Mouse (Mus musculus) kidney, adult 10 weeks (tissue): ENCODE data around the gene Tmem95. TPM values are rescaled to one million over a fixed set of nuclear protein-coding genes. Genes with fewer than 3 reads are reported as not detected.

Experiments
- polyA plus RNA-seq: library from polyadenylated mRNA; stranded (reverse); fragments of 350-450 nt; fragmentation: Illumina TruSeq; extraction: RNeasy Lipid Tissue Mini Kit (QIAGEN cat#74804); gene quantifications from one replicate; pipeline ENCODE4 v1.2.3, GENCODE M21; 2014; ENCODE audit warnings: low read depth, low replicate concordance

Tmem95 gene
- polyA plus RNA-seq, result not detected

DNA sequence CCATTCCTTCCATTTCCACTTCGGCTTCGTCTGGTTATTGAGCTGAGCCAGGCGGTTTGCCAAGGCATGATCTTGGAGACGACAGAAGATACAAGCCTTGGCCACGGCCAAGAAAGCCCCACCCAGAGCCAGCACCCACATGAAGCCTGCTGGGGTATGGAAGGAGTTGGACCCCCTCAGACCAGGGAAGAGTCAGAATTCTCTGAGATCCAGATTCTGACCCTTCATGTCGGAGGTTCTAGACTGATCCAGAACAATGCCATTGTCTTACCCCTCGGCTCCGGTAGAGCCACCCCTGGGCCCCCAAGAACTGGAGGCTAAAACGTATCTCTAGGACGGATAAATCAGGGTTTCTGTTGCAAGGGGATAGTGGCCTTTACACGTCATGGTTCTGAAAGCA is at the start of gene Tmem95:
Tmem95 (minus strand) TSS at position 141 of the 400 bp plus-strand sequence.

DNA sequence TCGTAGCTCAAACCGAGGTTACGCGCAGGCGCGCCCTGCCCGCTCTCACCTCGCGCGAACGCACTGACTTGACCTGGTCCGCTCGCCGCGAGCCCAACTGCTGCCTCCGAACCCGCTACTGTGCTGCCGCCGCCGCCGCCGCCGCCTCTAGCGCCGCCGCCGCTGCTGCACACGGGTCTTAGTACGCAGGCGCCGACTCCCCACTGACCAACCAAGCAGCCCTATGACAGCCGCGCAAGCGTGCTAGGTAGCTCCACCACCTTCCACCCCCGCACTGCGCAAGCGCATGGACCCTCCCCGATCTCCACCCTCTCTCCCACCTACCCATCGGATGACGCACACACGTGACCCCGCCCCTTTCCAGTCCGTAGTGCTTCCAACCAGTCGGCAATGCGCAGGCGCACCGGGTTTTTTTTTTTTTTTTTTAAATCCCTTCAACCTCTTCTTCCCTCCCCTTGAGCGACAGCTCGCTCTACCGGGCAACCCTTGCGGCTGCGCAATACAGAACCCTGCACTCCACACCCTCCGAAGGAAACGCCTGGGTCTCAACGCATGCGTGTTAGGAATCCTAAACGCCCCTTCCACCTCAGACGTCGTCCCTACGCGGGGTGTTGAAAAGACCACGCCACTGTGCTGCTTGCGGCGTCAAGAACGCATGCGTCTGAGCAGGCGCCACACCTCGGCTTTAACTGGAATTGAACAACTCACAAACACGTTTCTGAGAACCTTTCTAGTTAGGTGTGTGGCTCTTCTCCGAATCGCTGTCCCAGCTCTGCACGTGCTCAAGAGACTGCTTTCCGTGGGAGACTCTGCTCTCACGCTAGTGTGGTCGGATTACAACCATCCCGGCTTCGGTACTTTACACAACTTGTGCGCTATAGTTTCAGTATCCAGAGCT is 43.5 kb upstream of the Tmem95 start, which contains the start of gene Eif5a:
Eif5a (minus strand) TSS at position 845 of the 898 bp plus-strand sequence.

DNA sequence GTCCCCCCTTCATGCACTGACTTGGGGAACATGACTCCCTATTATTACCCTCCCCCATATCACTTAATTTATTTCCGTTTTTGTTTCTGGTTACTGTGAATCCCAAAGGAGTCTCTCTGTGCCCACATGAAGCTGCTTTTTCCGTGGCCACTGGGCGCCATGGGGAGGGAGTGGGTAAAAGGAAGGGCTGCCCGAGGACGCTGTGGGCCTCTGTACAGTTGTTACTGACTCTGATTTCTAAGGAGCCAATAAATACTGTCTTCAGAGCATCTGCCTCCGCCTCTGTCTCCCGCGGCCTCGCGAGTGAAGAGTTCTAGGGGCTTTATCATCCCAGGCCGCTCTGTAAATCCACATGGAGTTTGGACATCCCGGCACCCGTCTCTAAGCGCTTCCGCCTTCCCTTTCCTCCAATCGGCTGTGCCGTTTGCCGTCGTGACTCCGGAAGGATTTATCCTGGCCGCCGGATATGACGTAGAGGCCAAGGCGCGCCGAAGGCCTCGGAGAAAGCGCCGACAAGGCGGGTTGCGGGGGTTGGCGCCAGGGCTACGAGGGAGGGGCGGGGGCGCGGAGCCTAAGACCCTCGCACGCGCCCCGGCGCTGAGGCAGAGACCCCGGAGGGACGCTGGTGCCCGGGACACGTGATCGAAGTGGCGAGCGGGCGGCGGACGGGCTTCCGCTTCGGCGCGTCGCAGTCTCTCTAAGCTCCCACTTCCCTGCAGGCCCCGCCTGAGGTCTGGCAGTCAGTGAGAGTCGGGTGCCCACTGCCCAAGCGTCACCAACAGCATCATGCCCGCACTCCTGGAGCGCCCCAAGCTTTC is 35.9 kb upstream of the Tmem95 start, which contains the start of gene Gps2:
Gps2 (plus strand) TSS at position 335 of the 818 bp plus-strand sequence.

DNA sequence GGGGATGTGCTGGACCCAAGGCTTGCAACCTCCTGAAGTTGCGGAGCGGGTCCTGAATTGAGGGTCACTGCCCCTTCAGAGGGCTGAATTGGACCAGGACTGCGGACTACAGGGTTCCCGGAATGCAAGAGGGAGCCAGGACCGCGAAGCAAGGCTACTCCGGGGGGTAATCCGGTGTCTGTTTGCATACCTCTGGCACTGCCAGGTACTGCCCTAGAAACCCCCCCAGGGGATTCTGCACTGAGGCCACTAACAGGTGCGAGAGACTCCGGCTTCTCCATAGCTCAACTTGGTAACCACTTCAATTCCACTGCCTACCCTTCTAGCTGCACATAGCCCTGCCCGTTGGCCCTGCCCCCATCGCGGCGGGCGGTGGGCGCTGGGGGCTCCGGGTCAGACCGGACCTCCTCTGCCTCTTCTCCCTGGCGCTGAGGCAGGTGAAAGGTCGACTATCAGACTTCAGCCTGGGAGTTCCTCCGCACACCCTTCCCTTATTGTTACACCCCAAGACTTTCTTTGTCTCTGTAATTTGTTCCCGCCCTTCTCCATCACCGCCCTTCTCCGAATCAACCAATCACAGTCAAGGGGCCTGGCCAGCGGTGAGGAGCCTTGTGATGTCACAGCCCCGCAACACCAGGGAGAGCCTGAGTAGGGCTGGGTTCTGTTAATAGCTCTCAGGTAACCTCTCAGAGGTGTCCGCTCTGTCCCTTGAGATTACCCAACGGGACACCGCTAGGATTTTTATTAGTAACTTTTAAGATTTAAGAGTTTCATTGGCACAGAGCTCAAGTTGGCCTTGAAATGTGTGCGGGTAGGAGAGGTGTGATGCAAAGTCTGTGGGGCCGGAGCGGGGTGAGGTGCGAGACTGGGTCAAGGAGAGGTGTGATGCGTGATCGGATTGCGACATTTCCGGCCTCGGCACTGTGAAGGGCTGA is 22.9 kb upstream of the Tmem95 start, which contains the start of the genes 2810408A11Rik and Neurl4:
2810408A11Rik (minus strand) TSS at position 517 of the 935 bp plus-strand sequence.
Neurl4 (plus strand) TSS at position 602 of the 935 bp plus-strand sequence.

DNA sequence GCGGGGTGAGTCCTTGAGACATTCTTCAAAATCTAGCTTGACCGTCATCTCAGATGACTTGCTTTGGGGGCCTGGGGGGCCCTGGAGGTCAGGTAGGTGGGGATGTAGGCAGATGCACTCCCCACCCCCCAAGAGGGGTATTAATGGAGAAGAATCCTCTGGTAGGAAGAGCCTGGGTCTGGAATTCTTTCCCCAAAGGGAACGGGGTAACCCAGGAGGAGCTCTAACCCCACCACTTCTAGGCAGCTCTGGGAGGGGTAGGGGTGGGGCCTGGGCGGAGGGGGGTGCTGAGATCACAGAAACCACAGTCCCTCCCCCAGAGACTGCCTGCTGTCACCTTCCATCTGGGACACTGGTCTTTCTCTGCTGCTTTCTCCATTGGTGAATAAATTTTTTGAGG is 17.5 kb upstream of the Tmem95 start, which contains the start of gene Acap1:
Acap1 (minus strand) TSS at position 249 of the 400 bp plus-strand sequence.

DNA sequence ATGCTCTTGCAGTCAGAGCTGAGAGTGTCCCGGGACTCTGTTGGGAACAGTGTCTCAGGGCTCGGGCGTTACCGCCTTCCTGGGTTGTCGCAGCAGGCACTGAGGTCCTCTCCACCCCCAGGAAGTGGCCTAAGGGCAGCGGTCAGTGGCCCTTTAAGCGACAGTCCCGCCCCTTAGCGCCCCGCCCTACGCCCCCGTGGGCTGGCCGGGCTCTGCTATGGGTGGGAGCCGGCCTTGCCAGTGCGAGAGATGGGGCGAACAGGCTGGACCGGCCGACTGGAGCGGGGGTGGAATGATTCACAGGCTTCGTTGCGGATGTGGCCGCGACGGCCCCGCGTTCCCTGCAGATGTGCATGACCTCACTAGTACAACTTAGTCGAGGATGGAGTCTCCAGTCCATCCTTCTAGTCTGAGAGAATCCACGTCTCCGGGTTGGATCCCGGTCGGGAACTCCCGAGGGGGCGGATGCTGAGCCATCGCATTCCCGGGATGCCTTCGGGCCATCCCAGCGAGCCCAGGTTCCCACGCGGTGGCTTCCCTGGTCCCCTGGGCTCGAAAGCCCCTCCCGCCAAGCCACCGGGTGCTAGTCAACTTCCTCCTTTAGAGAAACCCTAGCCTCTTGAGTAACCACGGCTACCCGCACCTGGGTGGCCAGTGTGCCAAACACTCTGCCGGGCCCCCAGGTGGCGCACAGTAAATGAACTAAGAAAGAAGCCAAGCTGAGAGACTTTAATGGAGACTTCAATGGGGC is 3.2 kb upstream of the Tmem95 start, which contains the start of gene Kctd11:
Kctd11 (minus strand) TSS at position 554 of the 751 bp plus-strand sequence.

DNA sequence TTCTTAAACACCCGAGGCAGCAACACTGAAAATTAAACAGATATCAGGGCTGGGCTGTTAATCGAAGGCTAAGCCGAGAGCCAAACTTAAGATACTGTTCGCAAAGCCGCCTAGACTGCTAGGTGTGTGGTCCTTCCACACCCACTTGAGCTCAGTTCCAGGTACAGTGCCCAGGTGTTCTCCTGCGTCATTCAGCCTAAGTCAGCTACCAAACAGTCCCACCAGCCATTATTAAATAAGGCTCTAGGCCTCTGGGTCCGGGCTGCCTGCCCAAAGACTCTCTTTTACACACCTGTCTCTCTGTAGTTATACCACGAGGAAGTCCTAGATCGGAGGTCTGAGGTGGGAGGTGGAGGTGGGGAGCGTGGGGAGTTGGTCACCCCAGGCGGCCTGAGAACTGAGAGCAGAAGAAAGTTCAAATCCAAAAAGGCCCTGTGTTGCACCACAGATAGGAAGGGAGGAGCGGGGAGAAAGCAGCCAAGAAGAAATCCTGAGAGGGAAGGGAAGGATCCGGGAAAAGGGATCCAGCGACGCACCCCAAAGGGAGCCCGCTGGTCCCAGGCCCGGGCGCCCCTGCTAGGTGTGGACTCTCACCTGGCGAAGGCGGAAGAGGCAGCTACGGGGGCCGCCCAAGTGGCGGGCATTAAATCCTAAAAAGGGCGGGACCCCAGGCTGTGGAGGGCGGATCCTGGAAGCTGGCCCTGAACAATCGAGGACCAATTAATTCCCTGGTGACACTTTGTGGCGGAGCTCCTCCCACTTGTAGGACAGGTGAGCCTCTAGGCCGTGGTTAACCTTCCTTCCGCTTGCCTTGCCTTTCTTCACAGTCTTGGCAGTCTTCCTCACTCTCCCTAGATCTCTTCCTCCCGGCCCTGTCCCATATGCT is 19.5 kb downstream of the Tmem95 start, which contains the start of gene Tnk1:
Tnk1 (minus strand) TSS at position 618 of the 886 bp plus-strand sequence.

DNA sequence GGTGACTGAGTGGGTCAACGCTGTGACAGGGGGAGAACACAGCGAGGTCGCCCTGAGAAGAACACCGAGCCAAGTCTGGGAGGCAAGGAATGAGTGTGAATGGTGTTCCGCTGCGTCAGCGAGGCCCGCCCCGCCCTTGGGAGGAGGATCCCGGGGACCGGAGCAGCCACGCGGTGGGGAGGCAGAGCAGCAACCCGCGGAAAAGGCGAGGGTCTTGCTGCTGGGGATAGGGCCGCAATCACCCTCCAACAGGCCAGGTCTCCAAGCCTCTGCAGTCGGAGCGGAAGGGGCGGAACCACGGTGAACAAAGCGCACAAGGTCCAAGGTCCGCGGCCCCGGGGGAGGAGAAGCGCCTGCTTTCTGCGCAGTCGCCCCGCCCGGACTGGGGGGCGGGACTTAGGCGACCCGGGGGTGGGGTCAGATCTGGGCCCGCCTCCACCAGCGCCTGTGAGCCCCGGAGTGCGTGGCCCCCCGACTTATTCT is 31.6 kb downstream of the Tmem95 start, which contains the start of gene Plscr3:
Plscr3 (plus strand) TSS at position 179 of the 483 bp plus-strand sequence.

DNA sequence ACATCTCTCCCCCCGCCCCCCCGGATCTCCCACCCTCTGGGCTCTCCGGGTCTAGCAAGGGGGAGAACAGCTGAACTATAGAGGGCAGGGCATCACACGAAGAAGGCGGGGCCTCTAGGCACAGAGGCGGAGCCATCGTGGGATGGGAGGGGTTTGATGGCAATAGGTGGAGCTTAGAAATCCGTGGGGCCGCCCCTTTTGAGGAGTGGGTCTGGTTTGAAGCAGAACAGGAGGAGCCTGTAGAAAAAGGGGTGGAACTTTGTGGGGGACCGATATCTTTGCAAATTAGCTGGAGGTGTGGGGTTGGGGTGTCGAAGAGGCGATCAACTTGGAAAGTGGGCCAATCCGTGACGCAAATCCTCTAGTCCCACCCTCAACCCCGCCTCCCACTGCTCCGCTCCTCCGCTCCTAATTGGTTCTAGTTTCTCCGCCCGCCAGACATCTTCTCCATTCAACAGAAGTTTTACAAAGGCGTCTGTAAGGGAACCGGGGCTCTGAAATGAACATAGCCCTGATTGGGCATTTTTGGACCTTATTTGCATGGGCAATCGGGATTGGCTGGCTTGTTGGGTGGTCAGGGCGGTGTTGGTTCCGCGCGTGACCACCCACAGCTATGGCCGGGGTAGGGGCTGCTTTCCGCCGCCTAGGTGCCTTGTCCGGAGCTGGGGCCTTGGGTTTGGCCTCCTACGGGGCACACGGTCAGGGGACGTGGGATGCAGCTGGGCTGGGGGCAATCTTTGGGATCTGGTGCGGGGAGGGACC is 39.7 kb downstream of the Tmem95 start, which contains the start of gene Tmem256:
Tmem256 (plus strand) TSS at position 563 of the 762 bp plus-strand sequence.

DNA sequence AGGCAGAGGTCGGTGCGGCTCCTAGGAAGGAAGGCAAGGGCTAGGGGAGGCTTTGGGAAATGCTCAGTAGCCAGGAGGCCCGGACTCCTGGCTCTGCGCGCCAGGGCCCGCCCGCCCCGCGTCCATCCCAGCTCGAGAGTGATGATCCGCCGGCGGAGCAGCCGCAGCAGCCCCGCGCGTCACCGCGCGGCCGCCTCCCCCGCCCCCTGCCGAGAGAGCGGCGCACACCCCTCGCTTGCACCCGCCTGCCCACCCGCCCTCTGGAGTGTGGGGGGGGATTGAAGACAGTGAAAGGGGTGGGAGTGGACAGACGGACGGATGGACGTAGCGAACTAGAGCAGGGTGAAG is 40.2 kb downstream of the Tmem95 start, which contains the start of gene Nlgn2:
Nlgn2 (minus strand) TSS at position 181 of the 348 bp plus-strand sequence.

Other genes with a start within 250 kb of the Tmem95 start
- gene Fxr2, start 245.0 kb downstream of the Tmem95 start, polyA plus RNA-seq, result 9.5 TPM
- not detected for gene Sox15, start 222.7 kb downstream of the Tmem95 start, polyA plus RNA-seq
- gene Mpdu1, start 215.4 kb downstream of the Tmem95 start, polyA plus RNA-seq, result 16.5 TPM
- gene Cd68, start 211.9 kb downstream of the Tmem95 start, polyA plus RNA-seq, result 1.3 TPM
- 371 TPM for gene Eif4a1, start 205.6 kb downstream of the Tmem95 start, polyA plus RNA-seq
- gene Senp3, start 195.9 kb downstream of the Tmem95 start, polyA plus RNA-seq, result 58.9 TPM
- 5.9 TPM for gene Tnfsf13, start 192.2 kb downstream of the Tmem95 start, polyA plus RNA-seq
- gene Tnfsf12, start 182.2 kb downstream of the Tmem95 start, polyA plus RNA-seq, result 2.4 TPM
- gene Tnfsfm13, start 181.9 kb downstream of the Tmem95 start, polyA plus RNA-seq, result 1.1 TPM
- 20.8 TPM for gene Polr2a, start 119.4 kb downstream of the Tmem95 start, polyA plus RNA-seq
- not detected for gene Slc35g3, start 116.0 kb downstream of the Tmem95 start, polyA plus RNA-seq
- 16.5 TPM for gene Zbtb4, start 112.1 kb downstream of the Tmem95 start, polyA plus RNA-seq
- gene Chrnb1, start 82.1 kb downstream of the Tmem95 start, polyA plus RNA-seq, result 3.2 TPM
- 3.0 TPM for gene Fgf11, start 76.2 kb downstream of the Tmem95 start, polyA plus RNA-seq
- gene Tmem102, start 72.4 kb downstream of the Tmem95 start, polyA plus RNA-seq, result 6.4 TPM
- not detected for gene Gm39566, start 62.7 kb downstream of the Tmem95 start, polyA plus RNA-seq
- not detected for gene Spem2, start 59.6 kb downstream of the Tmem95 start, polyA plus RNA-seq
- gene Spem1, start 55.8 kb downstream of the Tmem95 start, polyA plus RNA-seq, result not detected
- 0.20 TPM for gene Nlgn2, start 40.2 kb downstream of the Tmem95 start, polyA plus RNA-seq
- 42.3 TPM for gene Tmem256, start 39.5 kb downstream of the Tmem95 start, polyA plus RNA-seq
- 0.77 TPM for gene Plscr3, start 31.6 kb downstream of the Tmem95 start, polyA plus RNA-seq
- gene Tnk1, start 19.3 kb downstream of the Tmem95 start, polyA plus RNA-seq, result 1.4 TPM
- gene Kctd11, start 3.4 kb upstream of the Tmem95 start, polyA plus RNA-seq, result 2.0 TPM
- gene Acap1, start 17.5 kb upstream of the Tmem95 start, polyA plus RNA-seq, result not detected
- gene 2810408A11Rik, start 23.0 kb upstream of the Tmem95 start, polyA plus RNA-seq, result 1.1 TPM
- 3.5 TPM for gene Neurl4, start 23.1 kb upstream of the Tmem95 start, polyA plus RNA-seq
- 15.6 TPM for gene Gps2, start 35.9 kb upstream of the Tmem95 start, polyA plus RNA-seq
- gene Eif5a, start 43.9 kb upstream of the Tmem95 start, polyA plus RNA-seq, result 156 TPM
- gene Ybx2, start 57.8 kb upstream of the Tmem95 start, polyA plus RNA-seq, result 12.8 TPM
- gene Slc2a4, start 70.2 kb upstream of the Tmem95 start, polyA plus RNA-seq, result 1.3 TPM
- gene Cldn7, start 86.8 kb upstream of the Tmem95 start, polyA plus RNA-seq, result 10.0 TPM
- gene Ctdnep1, start 103.1 kb upstream of the Tmem95 start, polyA plus RNA-seq, result 38.7 TPM
- gene Elp5, start 104.5 kb upstream of the Tmem95 start, polyA plus RNA-seq, result 8.3 TPM
- 681 TPM for gene Gabarap, start 113.1 kb upstream of the Tmem95 start, polyA plus RNA-seq
- 9.9 TPM for gene Phf23, start 117.8 kb upstream of the Tmem95 start, polyA plus RNA-seq
- gene Dvl2, start 122.6 kb upstream of the Tmem95 start, polyA plus RNA-seq, result 0.57 TPM
- 21.1 TPM for gene Acadvl, start 137.4 kb upstream of the Tmem95 start, polyA plus RNA-seq
- 0.53 TPM for gene Dlg4, start 138.9 kb upstream of the Tmem95 start, polyA plus RNA-seq
- not detected for gene Asgr1, start 176.1 kb upstream of the Tmem95 start, polyA plus RNA-seq
- gene Asgr2, start 214.6 kb upstream of the Tmem95 start, polyA plus RNA-seq, result not detected